Mouse (Mus musculus) lung, embryonic 16.5 days (tissue): ENCODE results near the gene Ptges3. TPM values are rescaled to one million over a fixed set of nuclear protein-coding genes. Genes with fewer than 3 reads are reported as not detected.

ENCODE experiments used
- ATAC-seq: fragments of 200-750 bp; cut with Nextera tagmentation; 2 replicates; pipeline ENCODE4 v1.8.0; 2017; ENCODE audit warnings: low read depth, mild to moderate bottlenecking, moderate library complexity
- H3K27ac ChIP-seq: fragments of 300-500 bp; sonication (generic); 2 replicates; pipeline ENCODE4 v1.5.1; 2014; ENCODE audit warnings: mild to moderate bottlenecking, control low read depth, low read length
- H3K27me3 ChIP-seq: fragments of 300-500 bp; sonication (generic); 2 replicates; pipeline ENCODE4 v1.6.1; 2014; ENCODE audit warnings: low read depth, low read length, mixed read lengths; ENCODE audit not compliant: control insufficient read depth, insufficient read depth
- H3K36me3 ChIP-seq: fragments of 300-500 bp; sonication (generic); 2 replicates; pipeline ENCODE4 v1.6.1; 2014; ENCODE audit warnings: low read length; ENCODE audit not compliant: control insufficient read depth, insufficient read depth
- H3K4me1 ChIP-seq: fragments of 300-500 bp; sonication (generic); replicated peaks from 2 replicates; pipeline ENCODE4 v1.6.1; 2014; ENCODE audit warnings: low read length, mixed read lengths; ENCODE audit not compliant: control insufficient read depth, insufficient read depth
- H3K4me2 ChIP-seq: fragments of 300-500 bp; sonication (generic); 2 replicates; pipeline ENCODE4 v1.6.1; 2014; ENCODE audit warnings: low read depth, low read length, control low read depth
- H3K4me3 ChIP-seq: fragments of 300-500 bp; sonication (generic); 2 replicates; pipeline ENCODE4 v1.5.1; 2014; ENCODE audit warnings: mild to moderate bottlenecking, low read length, control low read depth
- H3K9ac ChIP-seq: fragments of 300-500 bp; sonication (generic); 2 replicates; pipeline ENCODE4 v1.6.1; 2014; ENCODE audit warnings: low read length, control low read depth
- H3K9me3 ChIP-seq: fragments of 300-500 bp; sonication (generic); 2 replicates; pipeline ENCODE4 v1.6.1; 2016; ENCODE audit warnings: low read length; ENCODE audit not compliant: control insufficient read depth
- WGBS: fragments of 180-500 bp; shearing (Covaris S2); extraction: QIAGEN DNeasy Blood & Tissue Kit; methylation state at CpG from one replicate; pipeline ENCODE4 v1.1.7; 2014; 5-methylcytosine and 5-hydroxymethylcytosine counted together
- polyA plus RNA-seq: library from polyadenylated mRNA; unstranded; fragments of >200 nt; fragmentation: Nextera tagmentation; extraction: Ambion mirVana; gene quantifications from 2 replicates; pipeline ENCODE4 v1.2.1, GENCODE M21; 2015

The Ptges3 gene
- polyA plus RNA-seq: 432 and 461 TPM in 2 replicates

GRCm38 (mm10) chr10:128058601-128059151, at the start of gene Ptges3:
TSS of gene Ptges3 (plus strand) at chr10:128058954.
- Histone ChIP-seq H3K9ac (peak within 1 kb of the TSS; percentile 89), H3K9me3 (no peaks in the 10 kb centered on the region), H3K36me3 (peaks cover 5% of the 10 kb centered on the region; the same call in 1 of the 2 replicates), H3K27me3 (no peaks in the 10 kb centered on the region), H3K4me2 (peak within 1 kb of the TSS; percentile 87), H3K4me3 (peak within 1 kb of the TSS; percentile 98), H3K4me1 (peaks cover 18% of the 10 kb centered on the region), H3K27ac (peak within 1 kb of the TSS; percentile 99)
- WGBS: under 1% methylated on average over 53 of the region's 72 CpGs
- ATAC-seq: peak; percentile 95

GRCm38 (mm10) chr10:128009735-128010134, 49.0 kb upstream of the Ptges3 start:
- 71% methylated on average over 5 of the region's 5 CpGs for WGBS
- Histone ChIP-seq H3K36me3 (no peaks in the 10 kb centered on the region), H3K4me3 (no peak overlapping the region), H3K4me1 (no peaks in the 10 kb centered on the region), H3K4me2 (no peak overlapping the region), H3K27me3 (no peaks in the 10 kb centered on the region), H3K27ac (no peak overlapping the region), H3K9ac (no peak overlapping the region), H3K9me3 (no peaks in the 10 kb centered on the region)
- no peak for ATAC-seq

GRCm38 (mm10) chr10:128015068-128015934, 43.5 kb upstream of the Ptges3 start, which contains the start of gene Prim1:
TSS of gene Prim1 (plus strand) at chr10:128015168.
- peak within 1 kb of the TSS; percentile 73 for H3K9ac ChIP-seq
- H3K4me1 ChIP-seq: no peaks in the 10 kb centered on the region; the same call in 1 of the 2 replicates
- peak within 1 kb of the TSS; percentile 64 for H3K4me2 ChIP-seq
- H3K4me3 ChIP-seq: peak within 1 kb of the TSS; percentile 66
- ATAC-seq: peak; percentile 96
- 0 out of 2 replicates have a peak within 1 kb of the TSS, but pooled peaks have one; percentile 28 for H3K27ac ChIP-seq
- peaks cover 5% of the 10 kb centered on the region for H3K36me3 ChIP-seq
- no peaks in the 10 kb centered on the region for H3K9me3 ChIP-seq
- no peaks in the 10 kb centered on the region for H3K27me3 ChIP-seq
- WGBS: 3% methylated on average over 31 of the region's 31 CpGs

- Histone ChIP-seq H3K36me3 (peaks cover 40% of the 10 kb centered on the region), H3K4me1 (no peaks in the 10 kb centered on the region)
- ATAC-seq: no peak
These were observed 36.6 kb upstream of the Ptges3 start for GRCm38 (mm10) chr10:128022196-128022595.

GRCm38 (mm10) chr10:128023496-128023895, 35.3 kb upstream of the Ptges3 start:
- H3K4me2 ChIP-seq: no peak overlapping the region
- 90% methylated on average over 10 of the region's 10 CpGs for WGBS
- H3K4me1 ChIP-seq: no peaks in the 10 kb centered on the region
- peaks cover 40% of the 10 kb centered on the region for H3K36me3 ChIP-seq
- no peak overlapping the region for H3K9ac ChIP-seq
- H3K9me3 ChIP-seq: no peaks in the 10 kb centered on the region
- ATAC-seq: no peak
- no peaks in the 10 kb centered on the region for H3K27me3 ChIP-seq
- no peak overlapping the region for H3K27ac ChIP-seq
- no peak overlapping the region for H3K4me3 ChIP-seq

More at GRCm38 (mm10) chr10:128022196-128022595, 36.6 kb upstream of the Ptges3 start:
- Histone ChIP-seq H3K4me3 (no peak overlapping the region), H3K4me2 (no peak overlapping the region), H3K27ac (no peak overlapping the region), H3K9ac (no peak overlapping the region), H3K9me3 (no peaks in the 10 kb centered on the region), H3K27me3 (no peaks in the 10 kb centered on the region)
- 95% methylated on average over 5 of the region's 5 CpGs for WGBS

GRCm38 (mm10) chr10:128029931-128030330, 28.8 kb upstream of the Ptges3 start:
- Histone ChIP-seq H3K27me3 (no peaks in the 10 kb centered on the region), H3K27ac (no peak overlapping the region), H3K4me1 (peaks cover 3% of the 10 kb centered on the region; the same call in 1 of the 2 replicates), H3K9ac (no peak overlapping the region), H3K36me3 (peaks cover 22% of the 10 kb centered on the region), H3K9me3 (no peaks in the 10 kb centered on the region), H3K4me2 (no peak overlapping the region), H3K4me3 (no peak overlapping the region)
- ATAC-seq: no peak
- 90% methylated on average over 7 of the region's 7 CpGs for WGBS

DNA sequence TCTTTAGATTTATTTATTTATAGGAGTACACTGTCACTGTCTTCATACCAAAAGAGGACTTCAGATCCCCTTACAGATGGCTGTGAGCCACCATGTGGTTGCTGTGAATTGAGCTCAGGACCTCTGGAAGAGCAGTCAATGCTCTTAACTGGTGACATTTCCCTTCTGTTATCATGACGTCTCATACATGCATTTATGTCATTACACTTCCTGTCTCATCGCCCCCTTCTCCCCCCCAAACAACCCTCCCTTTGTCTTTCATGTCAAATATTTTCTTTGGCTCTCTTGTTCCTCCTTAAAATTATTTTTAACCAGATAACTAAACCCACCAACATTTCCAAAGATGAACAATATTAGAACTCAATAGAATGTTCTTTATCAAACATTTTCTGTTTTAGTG, 27.9 kb upstream of the Ptges3 start:
- H3K4me3 ChIP-seq: no peak overlapping the region
- no peak for ATAC-seq
- 47% methylated on average over 2 of the region's 2 CpGs for WGBS
- H3K9ac ChIP-seq: no peak overlapping the region
- no peaks in the 10 kb centered on the region for H3K27me3 ChIP-seq
- H3K9me3 ChIP-seq: no peaks in the 10 kb centered on the region
- H3K4me1 ChIP-seq: peaks cover 3% of the 10 kb centered on the region; the same call in 1 of the 2 replicates
- H3K36me3 ChIP-seq: peaks cover 16% of the 10 kb centered on the region
- no peak overlapping the region for H3K4me2 ChIP-seq
- no peak overlapping the region for H3K27ac ChIP-seq

DNA sequence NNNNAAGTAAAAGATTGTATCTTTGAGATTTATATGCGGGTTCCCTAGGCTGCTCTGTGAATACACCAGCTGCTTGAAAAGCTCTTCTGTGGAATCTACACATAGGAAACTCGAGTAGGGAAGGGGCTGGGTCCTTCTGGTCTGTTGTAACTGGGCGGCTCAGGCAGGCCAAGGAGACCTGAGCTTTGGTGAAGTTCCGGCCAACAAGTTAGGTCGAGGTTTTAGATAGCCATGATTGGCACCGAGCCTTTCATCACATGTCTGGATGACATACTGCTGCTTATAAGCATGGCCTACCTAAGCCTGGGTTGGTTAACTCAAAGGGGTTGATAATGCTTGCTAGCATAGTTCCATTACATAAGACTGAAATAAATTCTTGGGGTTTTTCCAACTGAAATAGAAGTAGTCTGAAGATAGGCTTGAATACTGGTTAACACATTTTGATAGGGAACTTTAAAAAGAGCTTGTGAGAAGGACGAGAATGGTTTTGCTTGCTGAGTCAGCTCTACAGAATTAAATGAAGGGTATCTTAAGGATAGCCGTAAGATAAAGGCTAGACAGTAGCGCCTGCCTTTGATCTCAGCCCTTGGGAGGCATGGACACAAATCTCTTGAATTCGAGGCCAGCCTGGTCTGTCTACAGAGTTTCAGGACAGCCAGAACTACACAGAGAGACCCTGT, 21.9 kb upstream of the Ptges3 start:
- H3K4me3 ChIP-seq: peak overlapping the region; percentile 83
- WGBS: 2% methylated on average over 10 of the region's 10 CpGs
- H3K9me3 ChIP-seq: no peaks in the 10 kb centered on the region
- H3K4me1 ChIP-seq: peaks cover 10% of the 10 kb centered on the region
- peaks cover 17% of the 10 kb centered on the region for H3K36me3 ChIP-seq
- peak; percentile 13; the same call in 1 of the 2 replicates for ATAC-seq
- peak overlapping the region; percentile 96 for H3K27ac ChIP-seq
- H3K27me3 ChIP-seq: no peaks in the 10 kb centered on the region
- H3K4me2 ChIP-seq: peak overlapping the region; percentile 82
- peak overlapping the region; percentile 100 for H3K9ac ChIP-seq

DNA sequence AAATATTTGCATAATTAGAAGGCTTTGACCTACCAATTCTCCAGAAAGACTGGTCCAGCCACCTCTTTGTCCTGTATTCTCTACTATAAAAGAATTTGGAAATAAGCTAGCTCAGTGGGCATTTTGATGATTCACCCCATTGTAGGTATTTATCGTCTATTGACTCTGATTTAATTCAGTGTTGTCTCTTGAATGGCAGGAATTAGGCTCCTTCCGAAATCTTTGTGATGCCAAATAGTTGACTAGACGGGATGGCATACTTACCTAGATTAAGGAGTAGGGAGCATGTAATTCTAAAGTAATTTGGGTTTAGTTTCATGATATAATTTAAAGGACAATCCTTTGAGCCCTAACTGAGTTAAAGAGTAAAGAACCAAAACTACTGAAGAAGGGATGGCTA, 20.8 kb upstream of the Ptges3 start:
- H3K4me3 ChIP-seq: no peak overlapping the region
- WGBS: 65% methylated on average over 3 of the region's 3 CpGs
- H3K27ac ChIP-seq: no peak overlapping the region
- H3K4me1 ChIP-seq: peaks cover 10% of the 10 kb centered on the region
- no peak overlapping the region for H3K9ac ChIP-seq
- H3K4me2 ChIP-seq: no peak overlapping the region
- no peaks in the 10 kb centered on the region for H3K27me3 ChIP-seq
- no peak for ATAC-seq
- peaks cover 17% of the 10 kb centered on the region for H3K36me3 ChIP-seq
- no peaks in the 10 kb centered on the region for H3K9me3 ChIP-seq
